Mouse (Mus musculus) kidney, adult 10 weeks (tissue): ENCODE results near the gene Dydc2. TPM values are rescaled to one million over a fixed set of nuclear protein-coding genes. Genes with fewer than 3 reads are reported as not detected.

Source experiments
- polyA plus RNA-seq: library from polyadenylated mRNA; stranded (reverse); fragments of 350-450 nt; fragmentation: Illumina TruSeq; extraction: RNeasy Lipid Tissue Mini Kit (QIAGEN cat#74804); gene quantifications from one replicate; pipeline ENCODE4 v1.2.3, GENCODE M21; 2014; ENCODE audit warnings: low read depth, low replicate concordance

Gene Dydc2
- not detected for polyA plus RNA-seq

GRCm38 (mm10) chr14:41069108-41069507 is at the start of gene Dydc2:
Gene Dydc2, minus strand, starts transcription at chr14:41069208.

DNA sequence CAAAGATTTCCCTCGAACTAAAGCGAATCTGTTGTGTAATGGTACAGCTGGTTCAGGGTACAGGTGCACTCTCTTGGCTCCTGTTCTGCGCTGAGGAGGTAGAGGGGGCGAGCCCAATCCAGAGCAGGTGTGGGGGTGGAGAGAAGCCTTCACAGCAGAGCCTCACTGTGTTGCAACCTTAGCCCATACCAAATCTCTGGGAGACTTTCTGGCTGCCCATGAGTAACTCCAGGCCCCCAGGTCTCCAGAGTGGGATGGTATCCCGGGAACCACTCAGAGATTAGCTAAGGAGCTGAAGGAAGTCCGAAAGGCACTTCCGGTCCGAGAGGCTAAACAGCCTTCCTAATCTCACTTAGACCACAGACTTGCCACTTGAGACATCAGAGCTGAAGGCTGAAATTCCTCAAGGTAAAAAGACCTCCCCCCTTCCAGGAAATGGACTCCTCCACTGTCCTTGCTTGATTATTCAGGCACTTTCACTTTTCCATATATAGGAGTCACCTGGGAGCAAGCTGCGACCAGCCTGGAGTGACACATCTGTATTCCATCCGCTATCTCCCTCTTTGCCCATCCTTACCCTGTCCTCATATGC is 35.9 kb upstream of the Dydc2 start, which contains the start of gene Mat1a:
Gene Mat1a (plus strand): TSS at position 183 of the 592 bp plus-strand sequence.

DNA sequence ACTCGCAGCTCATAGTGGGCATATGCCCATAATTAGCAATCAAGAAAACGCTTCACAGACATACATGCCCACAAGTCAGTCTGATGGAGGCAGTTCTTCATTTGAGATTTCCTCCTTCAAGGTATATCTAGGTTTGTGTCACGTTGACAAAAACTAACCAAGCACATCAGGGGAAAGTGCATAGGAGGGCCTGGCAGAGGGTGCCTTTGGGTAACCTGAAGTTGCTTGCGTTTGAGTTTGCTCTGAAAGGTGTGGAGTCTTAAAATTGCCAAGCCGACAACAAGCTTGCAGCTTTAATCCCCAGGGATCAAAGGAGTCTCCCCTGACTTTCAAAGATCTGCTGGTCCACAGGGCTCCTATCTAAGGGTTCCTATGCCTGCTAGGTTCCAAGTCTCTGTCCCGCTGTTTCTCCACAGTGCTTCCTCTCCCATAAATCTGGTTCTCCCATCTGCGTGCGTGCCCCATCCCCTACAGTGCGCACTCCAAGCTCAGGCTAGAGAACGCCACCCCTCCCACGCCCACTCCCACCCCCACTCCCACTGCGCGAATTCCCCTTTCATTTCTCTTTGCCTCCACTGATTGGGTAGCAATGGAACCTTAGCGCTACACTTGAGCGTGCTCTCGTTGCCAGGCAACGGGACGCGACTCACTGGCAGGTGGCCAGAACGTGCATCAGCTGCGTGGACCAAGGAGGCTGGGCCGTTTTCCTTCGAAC is 3.4 kb upstream of the Dydc2 start, which contains the start of gene Dydc1:
Gene Dydc1 (plus strand): TSS at position 683 of the 715 bp plus-strand sequence.

GRCm38 (mm10) chr14:41013630-41014613 is 55.1 kb downstream of the Dydc2 start, which contains the start of gene Fam213a:
Gene Fam213a, minus strand, starts transcription at chr14:41013788.

Other genes with a start within 250 kb of the Dydc2 start
- 3.5 TPM for gene Sh2d4b, start 175.9 kb downstream of the Dydc2 start, polyA plus RNA-seq
- 23.8 TPM for gene Tspan14, start 102.4 kb downstream of the Dydc2 start, polyA plus RNA-seq
- gene Fam213a, start 55.4 kb downstream of the Dydc2 start, polyA plus RNA-seq: 295 TPM
- gene Dydc1, start 3.7 kb upstream of the Dydc2 start, polyA plus RNA-seq: not detected
- gene Mat1a, start 35.8 kb upstream of the Dydc2 start, polyA plus RNA-seq: 0.12 TPM
- not detected for gene Sftpa1, start 62.6 kb upstream of the Dydc2 start, polyA plus RNA-seq
- gene Mbl1, start 82.2 kb upstream of the Dydc2 start, polyA plus RNA-seq: 1.1 TPM
- not detected for gene Sftpd, start 115.9 kb upstream of the Dydc2 start, polyA plus RNA-seq
- not detected for gene Gm2832, start 209.6 kb upstream of the Dydc2 start, polyA plus RNA-seq